Mouse (Mus musculus): ENCODE data around the gene Tff3. TPM values are rescaled to one million over a fixed set of nuclear protein-coding genes. Genes with fewer than 3 reads are reported as not detected.

Gene Tff3
- polyA plus RNA-seq, 1 experiment, result 0.28 TPM

DNA sequence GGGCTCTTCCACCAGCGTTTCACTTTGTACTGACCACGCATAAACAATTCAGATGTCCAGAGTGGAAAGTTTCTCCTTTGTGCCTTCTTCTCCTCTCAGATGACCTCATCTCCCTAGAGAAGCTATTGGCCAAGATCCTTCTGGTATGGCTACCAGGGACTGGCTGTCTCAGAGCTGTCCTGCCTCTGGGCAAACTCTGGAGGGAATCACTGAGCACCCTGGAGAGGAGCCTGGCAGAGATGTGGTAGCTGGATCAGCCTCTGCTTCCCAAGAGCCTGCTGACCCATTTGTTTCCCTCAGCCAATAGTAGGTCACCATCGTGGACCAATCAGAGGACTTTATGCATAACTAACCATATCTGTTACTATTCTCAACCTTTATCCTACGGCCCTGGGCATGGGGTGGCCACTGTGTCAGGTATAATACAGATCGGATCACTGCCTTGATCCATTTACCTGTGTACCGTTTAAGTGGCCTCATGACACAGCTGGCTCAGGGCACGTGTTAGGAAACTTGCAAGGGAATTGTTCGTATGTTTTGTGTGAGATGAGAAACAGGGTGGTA is 26.4 kb downstream of the Tff3 start:
- no peak for TF ChIP-seq CTCF (IDR thresholded peaks at IDR 0.05; ENCODE audit: control insufficient read depth, insufficient read depth, insufficient replicate concordance, low read depth, low read length)
- no peak for TF ChIP-seq POLR2A (IDR thresholded peaks at IDR 0.05; ENCODE audit: control insufficient read depth, low read depth, low read length)
- Histone ChIP-seq H3K27me3 (ENCODE audit: control insufficient read depth, insufficient read depth, low read length) (no peaks in the 10 kb centered on the region), H3K4me3 (ENCODE audit: control insufficient read depth, low read depth, low read length) (no peak overlapping the region), H3K4me1 (ENCODE audit: control insufficient read depth, insufficient read depth, low read length) (no peaks in the 10 kb centered on the region), H3K36me3 (ENCODE audit: control insufficient read depth, insufficient read depth, low read length) (no peaks in the 10 kb centered on the region), H3K27ac (ENCODE audit: control insufficient read depth, insufficient read depth, low read depth, low read length) (no peak overlapping the region)

- no peaks in the 10 kb centered on the region; the same call in 1 of the 2 replicates for H3K4me1 ChIP-seq (ENCODE audit: control insufficient read depth, insufficient read depth, low read length)
- H3K4me3 ChIP-seq (ENCODE audit: control insufficient read depth, low read depth, low read length), result no peak overlapping the region
- no peaks in the 10 kb centered on the region for H3K27me3 ChIP-seq (ENCODE audit: control insufficient read depth, insufficient read depth, low read length)
- H3K27ac ChIP-seq (ENCODE audit: control insufficient read depth, insufficient read depth, low read depth, low read length), result no peak overlapping the region
- no peaks in the 10 kb centered on the region for H3K36me3 ChIP-seq (ENCODE audit: control insufficient read depth, insufficient read depth, low read length)
- TF ChIP-seq POLR2A (IDR thresholded peaks at IDR 0.05; ENCODE audit: control insufficient read depth, low read depth, low read length), result no peak
- TF ChIP-seq CTCF (IDR thresholded peaks at IDR 0.05; ENCODE audit: control insufficient read depth, insufficient read depth, insufficient replicate concordance, low read depth, low read length), result no peak
Measured at GRCm38 (mm10) chr17:31098788-31099187, 30.7 kb downstream of the Tff3 start.

- Histone ChIP-seq H3K36me3 (ENCODE audit: control insufficient read depth, insufficient read depth, low read length) (no peaks in the 10 kb centered on the region), H3K27ac (ENCODE audit: control insufficient read depth, insufficient read depth, low read depth, low read length) (no peak overlapping the region), H3K4me3 (ENCODE audit: control insufficient read depth, low read depth, low read length) (no peak overlapping the region), H3K27me3 (ENCODE audit: control insufficient read depth, insufficient read depth, low read length) (no peaks in the 10 kb centered on the region), H3K4me1 (ENCODE audit: control insufficient read depth, insufficient read depth, low read length) (no peaks in the 10 kb centered on the region; the same call in 1 of the 2 replicates)
- TF ChIP-seq POLR2A (IDR thresholded peaks at IDR 0.05; ENCODE audit: control insufficient read depth, low read depth, low read length) (no peak), CTCF (IDR thresholded peaks at IDR 0.05; ENCODE audit: control insufficient read depth, insufficient read depth, insufficient replicate concordance, low read depth, low read length) (no peak)
Measured at GRCm38 (mm10) chr17:31096893-31097292, 32.6 kb downstream of the Tff3 start.

GRCm38 (mm10) chr17:31095570-31095969 is 33.9 kb downstream of the Tff3 start:
- Histone ChIP-seq H3K4me3 (ENCODE audit: control insufficient read depth, low read depth, low read length) (no peak overlapping the region), H3K36me3 (ENCODE audit: control insufficient read depth, insufficient read depth, low read length) (no peaks in the 10 kb centered on the region), H3K27ac (ENCODE audit: control insufficient read depth, insufficient read depth, low read depth, low read length) (no peak overlapping the region), H3K4me1 (ENCODE audit: control insufficient read depth, insufficient read depth, low read length) (no peaks in the 10 kb centered on the region; the same call in 1 of the 2 replicates), H3K27me3 (ENCODE audit: control insufficient read depth, insufficient read depth, low read length) (no peaks in the 10 kb centered on the region)
- TF ChIP-seq POLR2A (IDR thresholded peaks at IDR 0.05; ENCODE audit: control insufficient read depth, low read depth, low read length), result no peak
- TF ChIP-seq CTCF (IDR thresholded peaks at IDR 0.05; ENCODE audit: control insufficient read depth, insufficient read depth, insufficient replicate concordance, low read depth, low read length), result no peak

GRCm38 (mm10) chr17:31094781-31095180 is 34.7 kb downstream of the Tff3 start:
- TF ChIP-seq POLR2A (IDR thresholded peaks at IDR 0.05; ENCODE audit: control insufficient read depth, low read depth, low read length), result no peak
- no peak for TF ChIP-seq CTCF (IDR thresholded peaks at IDR 0.05; ENCODE audit: control insufficient read depth, insufficient read depth, insufficient replicate concordance, low read depth, low read length)
- Histone ChIP-seq H3K27ac (ENCODE audit: control insufficient read depth, insufficient read depth, low read depth, low read length) (no peak overlapping the region), H3K4me3 (ENCODE audit: control insufficient read depth, low read depth, low read length) (no peak overlapping the region), H3K4me1 (ENCODE audit: control insufficient read depth, insufficient read depth, low read length) (no peaks in the 10 kb centered on the region; the same call in 1 of the 2 replicates), H3K36me3 (ENCODE audit: control insufficient read depth, insufficient read depth, low read length) (no peaks in the 10 kb centered on the region), H3K27me3 (ENCODE audit: control insufficient read depth, insufficient read depth, low read length) (no peaks in the 10 kb centered on the region)

- Histone ChIP-seq H3K27ac (ENCODE audit: control insufficient read depth, insufficient read depth, low read depth, low read length) (no peak overlapping the region), H3K4me3 (ENCODE audit: control insufficient read depth, low read depth, low read length) (no peak overlapping the region), H3K27me3 (ENCODE audit: control insufficient read depth, insufficient read depth, low read length) (no peaks in the 10 kb centered on the region), H3K4me1 (ENCODE audit: control insufficient read depth, insufficient read depth, low read length) (no peaks in the 10 kb centered on the region; the same call in 1 of the 2 replicates), H3K36me3 (ENCODE audit: control insufficient read depth, insufficient read depth, low read length) (no peaks in the 10 kb centered on the region)
- no peak for TF ChIP-seq POLR2A (IDR thresholded peaks at IDR 0.05; ENCODE audit: control insufficient read depth, low read depth, low read length)
- no peak for TF ChIP-seq CTCF (IDR thresholded peaks at IDR 0.05; ENCODE audit: control insufficient read depth, insufficient read depth, insufficient replicate concordance, low read depth, low read length)
Measured at GRCm38 (mm10) chr17:31091023-31091735, 38.3 kb downstream of the Tff3 start.

DNA sequence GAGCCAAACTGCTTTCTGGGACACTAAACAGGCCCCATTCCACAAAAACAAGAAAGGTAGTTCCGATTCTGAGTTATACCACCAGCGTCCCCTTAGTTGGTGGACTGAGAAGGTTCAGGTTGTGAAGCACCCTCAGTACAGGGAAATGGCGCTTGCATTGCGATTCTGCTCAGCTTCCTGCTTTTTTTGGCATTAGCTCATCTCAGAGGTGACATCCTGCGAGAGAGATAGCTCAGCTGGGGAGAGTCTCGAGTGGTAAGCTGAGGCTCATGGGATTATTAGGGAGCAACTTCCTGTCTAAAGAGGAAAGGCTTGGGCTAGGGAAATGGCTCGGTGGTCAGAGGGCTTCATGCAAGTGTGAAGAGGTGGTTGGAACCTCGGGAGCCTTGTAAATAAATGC is 39.6 kb downstream of the Tff3 start:
- TF ChIP-seq POLR2A (IDR thresholded peaks at IDR 0.05; ENCODE audit: control insufficient read depth, low read depth, low read length) (no peak), CTCF (IDR thresholded peaks at IDR 0.05; ENCODE audit: control insufficient read depth, insufficient read depth, insufficient replicate concordance, low read depth, low read length) (no peak)
- H3K4me1 ChIP-seq (ENCODE audit: control insufficient read depth, insufficient read depth, low read length), result no peaks in the 10 kb centered on the region; the same call in 1 of the 2 replicates
- H3K4me3 ChIP-seq (ENCODE audit: control insufficient read depth, low read depth, low read length), result no peak overlapping the region
- H3K36me3 ChIP-seq (ENCODE audit: control insufficient read depth, insufficient read depth, low read length), result no peaks in the 10 kb centered on the region
- no peaks in the 10 kb centered on the region for H3K27me3 ChIP-seq (ENCODE audit: control insufficient read depth, insufficient read depth, low read length)
- H3K27ac ChIP-seq (ENCODE audit: control insufficient read depth, insufficient read depth, low read depth, low read length), result no peak overlapping the region
